Mouse (Mus musculus) adrenal gland, postnatal 0 days (tissue): ENCODE data around the gene Phkb. TPM values are rescaled to one million over a fixed set of nuclear protein-coding genes. Genes with fewer than 3 reads are reported as not detected.

Experiments used
- polyA plus RNA-seq: library from polyadenylated mRNA; unstranded; fragments of >200 nt; fragmentation: Nextera tagmentation; extraction: Ambion mirVana; gene quantifications from 2 replicates; pipeline ENCODE4 v1.2.1, GENCODE M21; 2015

Phkb gene
- 26.0 and 41.4 TPM in 2 replicates for polyA plus RNA-seq

DNA sequence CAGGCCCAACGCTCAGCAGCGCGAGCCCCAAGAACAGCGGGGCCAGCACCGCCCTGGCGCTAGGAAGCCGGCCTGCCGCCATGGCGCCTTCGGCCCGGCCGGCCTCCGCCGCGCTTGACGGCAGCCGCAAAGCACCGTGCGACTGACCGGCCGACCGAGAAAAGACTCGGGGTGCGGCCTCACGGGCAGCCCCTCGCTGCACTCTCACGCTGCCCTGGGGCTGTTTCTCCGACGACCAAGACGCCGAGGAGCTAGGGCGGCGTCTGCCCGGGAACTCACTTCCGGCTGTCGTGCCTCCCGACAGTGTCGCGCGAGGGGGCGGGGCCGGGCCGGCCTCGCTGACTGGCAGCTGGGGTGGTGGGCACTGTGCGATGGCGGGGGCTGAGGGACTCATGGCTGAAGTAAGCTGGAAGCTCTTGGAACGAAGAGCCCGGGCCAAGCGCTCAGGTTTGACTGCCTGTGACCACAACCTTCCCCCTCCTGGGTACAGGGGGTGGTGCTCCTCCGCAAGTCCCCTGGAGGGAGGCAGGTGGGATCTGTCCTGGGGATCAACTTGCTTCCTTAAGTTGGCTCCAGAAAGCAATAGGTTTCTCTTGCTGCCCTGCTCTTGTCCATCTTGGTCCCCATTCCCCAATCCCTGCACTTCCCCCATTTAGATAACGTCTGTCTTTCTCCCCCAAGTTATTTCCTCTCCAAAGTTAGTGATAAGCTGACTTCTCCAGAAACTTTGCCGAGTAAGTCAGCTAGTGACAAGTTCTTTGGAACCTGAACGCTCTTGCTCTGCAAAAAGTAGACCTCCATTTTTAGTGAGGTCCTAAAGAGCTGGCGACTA is at the start of gene Phkb, which contains the start of gene Itfg1:
Gene Phkb, plus strand, starts transcription at position 303 of the 832 bp plus-strand sequence.
Gene Itfg1, minus strand, starts transcription at position 265 of the 832 bp plus-strand sequence.

Other genes with a start within 250 kb of the Phkb start
- 3.7 and 4.1 TPM in 2 replicates for gene Neto2, start 140.0 kb upstream of the Phkb start, polyA plus RNA-seq
- 98.2 and 107 TPM in 2 replicates for gene Itfg1, start within 50 bp of the Phkb start, polyA plus RNA-seq